Mouse (Mus musculus): ENCODE results near the gene Gm2016. TPM values are rescaled to one million over a fixed set of nuclear protein-coding genes. Genes with fewer than 3 reads are reported as not detected.

Gm2016 gene
- not detected for polyA plus RNA-seq (2015; fragmentation: Illumina TruSeq; extraction: RNeasy Lipid Tissue Mini Kit (QIAGEN cat#74804); ENCODE audit: insufficient read depth, low read depth, low replicate concordance)

GRCm38 (mm10) chr12:87873772-87874171 is at the start of gene Gm2016:
Gene Gm2016 (plus strand): TSS chr12:87874072.

GRCm38 (mm10) chr12:87842239-87842638 is 31.6 kb upstream of the Gm2016 start, which contains the start of gene Gm2001:
Gene Gm2001 (minus strand): TSS chr12:87842339.

GRCm38 (mm10) chr12:87895070-87895469 is 21.2 kb downstream of the Gm2016 start, which contains the start of gene Gm2022:
Gene Gm2022 (plus strand): TSS chr12:87895370.

GRCm38 (mm10) chr12:87919721-87920120 is 45.8 kb downstream of the Gm2016 start, which contains the start of gene Gm2035:
Gene Gm2035 (minus strand): TSS chr12:87919857.

Other genes with a start within 250 kb of the Gm2016 start
- gene Gm16381, start 229.5 kb upstream of the Gm2016 start, polyA plus RNA-seq (2015; fragmentation: Illumina TruSeq; extraction: RNeasy Lipid Tissue Mini Kit (QIAGEN cat#74804); ENCODE audit: insufficient read depth, low read depth, low replicate concordance): not detected
- gene Gm21319, start 98.3 kb upstream of the Gm2016 start, polyA plus RNA-seq (2015; fragmentation: Illumina TruSeq; extraction: RNeasy Lipid Tissue Mini Kit (QIAGEN cat#74804); ENCODE audit: insufficient read depth, low read depth, low replicate concordance): not detected
- not detected for gene Gm21936, start 78.6 kb upstream of the Gm2016 start, polyA plus RNA-seq (2015; fragmentation: Illumina TruSeq; extraction: RNeasy Lipid Tissue Mini Kit (QIAGEN cat#74804); ENCODE audit: insufficient read depth, low read depth, low replicate concordance)
- gene BB287469, start 57.5 kb upstream of the Gm2016 start, polyA plus RNA-seq (2015; fragmentation: Illumina TruSeq; extraction: RNeasy Lipid Tissue Mini Kit (QIAGEN cat#74804); ENCODE audit: insufficient read depth, low read depth, low replicate concordance): not detected
- not detected for gene Gm2001, start 31.7 kb upstream of the Gm2016 start, polyA plus RNA-seq (2015; fragmentation: Illumina TruSeq; extraction: RNeasy Lipid Tissue Mini Kit (QIAGEN cat#74804); ENCODE audit: insufficient read depth, low read depth, low replicate concordance)
- gene Gm2022, start 21.3 kb downstream of the Gm2016 start, polyA plus RNA-seq (2015; fragmentation: Illumina TruSeq; extraction: RNeasy Lipid Tissue Mini Kit (QIAGEN cat#74804); ENCODE audit: insufficient read depth, low read depth, low replicate concordance): not detected
- not detected for gene Gm2035, start 45.8 kb downstream of the Gm2016 start, polyA plus RNA-seq (2015; fragmentation: Illumina TruSeq; extraction: RNeasy Lipid Tissue Mini Kit (QIAGEN cat#74804); ENCODE audit: insufficient read depth, low read depth, low replicate concordance)
- gene Gm2042, start 80.0 kb downstream of the Gm2016 start, polyA plus RNA-seq (2015; fragmentation: Illumina TruSeq; extraction: RNeasy Lipid Tissue Mini Kit (QIAGEN cat#74804); ENCODE audit: insufficient read depth, low read depth, low replicate concordance): not detected
- not detected for gene Gm2075, start 137.8 kb downstream of the Gm2016 start, polyA plus RNA-seq (2015; fragmentation: Illumina TruSeq; extraction: RNeasy Lipid Tissue Mini Kit (QIAGEN cat#74804); ENCODE audit: insufficient read depth, low read depth, low replicate concordance)
- not detected for gene Gm6803, start 144.7 kb downstream of the Gm2016 start, polyA plus RNA-seq (2015; fragmentation: Illumina TruSeq; extraction: RNeasy Lipid Tissue Mini Kit (QIAGEN cat#74804); ENCODE audit: insufficient read depth, low read depth, low replicate concordance)
- not detected for gene Gm2056, start 152.9 kb downstream of the Gm2016 start, polyA plus RNA-seq (2015; fragmentation: Illumina TruSeq; extraction: RNeasy Lipid Tissue Mini Kit (QIAGEN cat#74804); ENCODE audit: insufficient read depth, low read depth, low replicate concordance)
- gene Gm16368, start 209.6 kb downstream of the Gm2016 start, polyA plus RNA-seq (2015; fragmentation: Illumina TruSeq; extraction: RNeasy Lipid Tissue Mini Kit (QIAGEN cat#74804); ENCODE audit: insufficient read depth, low read depth, low replicate concordance): not detected